Mouse (Mus musculus): ENCODE measurements around the gene Timmdc1. TPM values are rescaled to one million over a fixed set of nuclear protein-coding genes. Genes with fewer than 3 reads are reported as not detected.

Timmdc1 gene
- polyA plus RNA-seq, 1 experiment from 2014 or later, result 18.5 TPM

DNA sequence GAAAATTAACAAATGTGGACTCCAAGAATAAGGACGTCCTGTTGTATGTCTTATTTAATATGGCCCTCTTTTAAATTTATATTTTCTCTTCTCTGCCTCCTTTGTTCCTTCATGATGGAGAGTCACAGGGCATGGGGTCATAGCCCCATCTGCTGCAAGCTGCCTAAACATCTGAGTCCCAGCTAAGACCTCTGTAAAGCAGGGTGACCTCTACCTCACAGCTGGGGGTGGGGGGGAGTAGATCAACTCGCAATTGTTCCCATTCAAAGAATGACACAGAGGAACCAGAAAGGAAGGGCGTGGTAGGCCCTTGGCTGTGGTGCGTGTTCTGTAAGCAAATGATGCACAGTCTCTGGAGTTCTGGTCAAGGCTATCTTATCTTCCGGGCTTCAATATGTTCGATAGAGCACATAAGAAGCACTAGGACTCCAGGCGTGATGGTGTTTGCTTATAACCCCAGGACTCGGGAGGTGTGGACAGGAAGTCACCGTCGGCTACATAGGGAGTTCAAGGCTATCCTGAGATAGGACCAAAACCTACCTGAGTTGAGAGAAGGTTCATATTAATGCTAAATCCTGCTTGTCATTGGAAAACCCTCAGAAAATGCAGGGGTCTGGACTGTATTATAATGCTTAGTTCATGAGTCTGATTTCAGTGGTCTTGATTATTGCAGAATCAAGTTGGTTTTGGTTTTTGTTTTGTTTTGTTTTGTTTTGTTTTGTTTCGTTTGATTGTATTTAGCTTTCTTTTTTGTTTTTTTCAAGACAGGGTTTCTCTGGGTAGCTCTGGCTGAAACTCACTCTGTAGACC, 50.6 kb downstream of the Timmdc1 start:
- Histone ChIP-seq H3K27me3 (replicated peaks; ENCODE audit: control insufficient read depth, insufficient read depth, low read length) (no peaks in the 10 kb centered on the region), H3K4me3 (ENCODE audit: low read depth, low read length) (no peak overlapping the region), H3K4me1 (ENCODE audit: control insufficient read depth, insufficient read depth, low read length) (peaks cover 6% of the 10 kb centered on the region; the same call in 1 of the 2 replicates), H3K9me3 (ENCODE audit: control insufficient read depth, low read length) (no peaks in the 10 kb centered on the region), H3K9ac (ENCODE audit: low read depth, low read length) (no peak overlapping the region), H3K27ac (replicated peaks; ENCODE audit: low read depth, low read length) (no peak overlapping the region), H3K36me3 (ENCODE audit: control insufficient read depth, insufficient read depth, low read length) (no peaks in the 10 kb centered on the region), H3K4me2 (ENCODE audit: low read depth, low read length) (no peak overlapping the region)
- 83% methylated on average over 11 of the region's 11 CpGs for WGBS
- DNase-seq (ENCODE audit: low spot score) (no peak), ATAC-seq (ENCODE audit: low read depth) (no peak)

- H3K4me1 ChIP-seq (ENCODE audit: control insufficient read depth, insufficient read depth, low read length), result no peaks in the 10 kb centered on the region
- 64% methylated on average over 8 of the region's 8 CpGs for WGBS
- H3K4me2 ChIP-seq (ENCODE audit: low read depth, low read length), result no peak overlapping the region
- DNase-seq (ENCODE audit: low spot score) (no peak), ATAC-seq (ENCODE audit: low read depth) (no peak)
- H3K27ac ChIP-seq (replicated peaks; ENCODE audit: low read depth, low read length), result no peak overlapping the region
- no peaks in the 10 kb centered on the region for H3K27me3 ChIP-seq (replicated peaks; ENCODE audit: control insufficient read depth, insufficient read depth, low read length)
- no peak overlapping the region for H3K4me3 ChIP-seq (ENCODE audit: low read depth, low read length)
- no peak overlapping the region for H3K9ac ChIP-seq (ENCODE audit: low read depth, low read length)
- H3K9me3 ChIP-seq (ENCODE audit: control insufficient read depth, low read length), result no peaks in the 10 kb centered on the region
- no peaks in the 10 kb centered on the region for H3K36me3 ChIP-seq (ENCODE audit: control insufficient read depth, insufficient read depth, low read length)
These were observed 53.0 kb downstream of the Timmdc1 start for GRCm38 (mm10) chr16:38469437-38469836.

DNA sequence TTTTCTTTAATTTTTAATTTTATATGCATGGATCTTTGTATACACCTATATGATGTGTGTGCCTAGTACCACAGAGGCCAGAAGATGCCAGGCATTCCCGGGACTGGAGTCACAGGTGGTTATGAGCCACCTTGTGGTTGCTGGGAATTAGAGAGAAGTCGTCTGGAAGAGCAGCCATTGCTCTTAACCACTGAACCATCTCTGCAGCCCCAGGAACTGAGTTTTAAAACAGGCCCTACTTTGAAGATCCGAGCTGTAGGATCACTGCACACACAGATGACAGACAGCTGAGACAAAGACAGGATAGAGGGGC, 53.8 kb downstream of the Timmdc1 start:
- Histone ChIP-seq H3K9me3 (ENCODE audit: control insufficient read depth, low read length) (no peaks in the 10 kb centered on the region), H3K4me3 (ENCODE audit: low read depth, low read length) (no peak overlapping the region), H3K9ac (ENCODE audit: low read depth, low read length) (no peak overlapping the region), H3K4me1 (ENCODE audit: control insufficient read depth, insufficient read depth, low read length) (no peaks in the 10 kb centered on the region), H3K36me3 (ENCODE audit: control insufficient read depth, insufficient read depth, low read length) (no peaks in the 10 kb centered on the region), H3K27ac (replicated peaks; ENCODE audit: low read depth, low read length) (no peak overlapping the region), H3K4me2 (ENCODE audit: low read depth, low read length) (no peak overlapping the region), H3K27me3 (replicated peaks; ENCODE audit: control insufficient read depth, insufficient read depth, low read length) (no peaks in the 10 kb centered on the region)
- ATAC-seq (ENCODE audit: low read depth), result no peak
- WGBS, result 38% methylated on average over 3 of the region's 3 CpGs
- DNase-seq (ENCODE audit: low spot score), result no peak

DNA sequence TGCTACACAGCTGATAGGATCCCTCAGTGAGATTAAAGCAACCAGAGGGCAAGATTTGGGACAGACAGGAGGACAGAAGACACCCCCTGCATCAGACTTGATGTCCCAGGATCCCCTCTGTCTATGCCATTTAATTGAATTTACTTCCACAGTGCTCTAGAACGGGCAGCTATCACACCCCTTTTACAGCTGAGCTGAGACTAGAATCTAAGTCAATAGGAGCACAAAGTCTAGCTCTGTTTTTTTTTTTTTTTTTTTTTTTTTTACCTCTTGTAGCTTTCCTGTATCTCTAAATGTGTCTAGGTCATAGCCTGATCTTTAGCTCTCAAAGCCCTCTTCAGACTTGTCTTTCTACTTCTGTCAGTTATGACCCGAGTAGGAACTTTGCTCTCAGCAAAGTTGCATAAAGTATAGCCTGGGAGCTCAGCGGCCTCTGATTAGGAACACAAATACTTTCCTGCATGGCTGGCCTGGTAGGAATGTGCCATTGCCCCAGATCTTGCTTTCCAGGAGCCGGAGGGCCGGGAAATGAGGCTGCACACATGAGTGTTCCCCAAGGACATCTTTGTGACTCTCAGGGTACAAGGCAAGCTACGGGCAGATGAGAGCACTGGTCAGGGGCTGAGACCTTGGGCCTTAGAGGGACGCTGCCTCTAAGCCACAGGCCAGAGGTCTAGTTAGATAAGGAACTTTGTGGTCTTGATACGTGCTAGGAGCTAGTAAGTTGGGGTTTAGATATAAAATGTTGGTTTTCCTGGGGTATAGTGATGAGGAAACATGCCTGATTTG, 54.4 kb downstream of the Timmdc1 start:
- Histone ChIP-seq H3K9me3 (ENCODE audit: control insufficient read depth, low read length) (no peaks in the 10 kb centered on the region), H3K27me3 (replicated peaks; ENCODE audit: control insufficient read depth, insufficient read depth, low read length) (no peaks in the 10 kb centered on the region), H3K4me1 (ENCODE audit: control insufficient read depth, insufficient read depth, low read length) (no peaks in the 10 kb centered on the region), H3K4me3 (ENCODE audit: low read depth, low read length) (no peak overlapping the region), H3K27ac (replicated peaks; ENCODE audit: low read depth, low read length) (no peak overlapping the region), H3K4me2 (ENCODE audit: low read depth, low read length) (no peak overlapping the region), H3K9ac (ENCODE audit: low read depth, low read length) (no peak overlapping the region), H3K36me3 (ENCODE audit: control insufficient read depth, insufficient read depth, low read length) (no peaks in the 10 kb centered on the region)
- ATAC-seq (ENCODE audit: low read depth) (no peak), DNase-seq (ENCODE audit: low spot score) (no peak)
- WGBS, result 74% methylated on average over 8 of the region's 8 CpGs

DNA sequence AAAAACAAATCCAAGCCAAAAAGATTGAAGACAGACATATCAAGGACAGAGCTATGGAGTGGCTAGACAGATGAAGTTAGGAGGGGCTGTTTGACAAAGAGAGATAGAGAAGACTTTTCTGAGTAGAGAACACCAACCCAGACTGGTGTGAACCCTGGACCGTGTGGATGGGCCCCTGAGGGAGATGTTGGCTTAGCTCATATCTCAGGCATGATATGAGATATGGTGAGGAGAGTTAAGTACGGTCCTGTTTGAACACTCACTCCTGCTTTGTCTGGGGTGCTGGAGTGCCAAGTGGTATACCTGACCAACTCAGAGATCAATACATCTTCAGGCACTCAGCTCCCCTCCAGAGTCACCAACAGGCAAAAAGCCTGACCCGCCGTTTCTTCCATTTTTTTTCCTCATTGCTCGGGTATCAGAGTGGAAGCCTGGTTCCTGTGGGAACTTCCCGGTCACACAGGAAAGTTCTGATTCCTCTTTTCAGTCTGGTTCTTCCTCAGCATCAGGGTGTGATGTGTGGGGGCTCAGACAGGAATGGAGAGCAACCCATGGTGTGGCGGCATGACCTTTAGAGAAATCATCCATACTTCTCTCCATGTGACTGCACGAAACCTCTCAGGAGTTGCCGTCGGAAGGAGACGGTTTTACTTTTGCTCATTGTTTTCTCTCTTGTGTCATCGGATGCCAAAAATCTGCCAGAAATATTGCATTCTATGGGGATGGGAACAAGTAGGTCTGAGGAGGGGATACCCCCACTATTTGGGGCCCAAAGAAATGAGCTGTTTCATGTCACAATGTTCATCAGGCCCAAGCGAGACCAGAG, 55.2 kb downstream of the Timmdc1 start:
- ATAC-seq (ENCODE audit: low read depth), result no peak
- WGBS, result 83% methylated on average over 13 of the region's 13 CpGs

GRCm38 (mm10) chr16:38466089-38466488, 56.4 kb downstream of the Timmdc1 start:
- no peak for DNase-seq (ENCODE audit: low spot score)
- H3K27me3 ChIP-seq (replicated peaks; ENCODE audit: control insufficient read depth, insufficient read depth, low read length), result no peaks in the 10 kb centered on the region
- H3K9me3 ChIP-seq (ENCODE audit: control insufficient read depth, low read length), result no peaks in the 10 kb centered on the region
- H3K36me3 ChIP-seq (ENCODE audit: control insufficient read depth, insufficient read depth, low read length), result no peaks in the 10 kb centered on the region
- no peaks in the 10 kb centered on the region for H3K4me1 ChIP-seq (ENCODE audit: control insufficient read depth, insufficient read depth, low read length)
- no peak overlapping the region for H3K9ac ChIP-seq (ENCODE audit: low read depth, low read length)
- no peak overlapping the region for H3K27ac ChIP-seq (replicated peaks; ENCODE audit: low read depth, low read length)
- 81% methylated on average over 4 of the region's 4 CpGs for WGBS
- ATAC-seq (ENCODE audit: low read depth), result no peak
- H3K4me3 ChIP-seq (ENCODE audit: low read depth, low read length), result no peak overlapping the region
- no peak overlapping the region for H3K4me2 ChIP-seq (ENCODE audit: low read depth, low read length)

More for the DNA sequence above, 55.2 kb downstream of the Timmdc1 start:
- Histone ChIP-seq H3K4me3 (ENCODE audit: low read depth, low read length) (no peak overlapping the region), H3K4me1 (ENCODE audit: control insufficient read depth, insufficient read depth, low read length) (no peaks in the 10 kb centered on the region), H3K36me3 (ENCODE audit: control insufficient read depth, insufficient read depth, low read length) (no peaks in the 10 kb centered on the region), H3K27me3 (replicated peaks; ENCODE audit: control insufficient read depth, insufficient read depth, low read length) (no peaks in the 10 kb centered on the region), H3K4me2 (ENCODE audit: low read depth, low read length) (no peak overlapping the region), H3K9me3 (ENCODE audit: control insufficient read depth, low read length) (no peaks in the 10 kb centered on the region), H3K27ac (replicated peaks; ENCODE audit: low read depth, low read length) (no peak overlapping the region), H3K9ac (ENCODE audit: low read depth, low read length) (no peak overlapping the region)
- DNase-seq (ENCODE audit: low spot score), result no peak

DNA sequence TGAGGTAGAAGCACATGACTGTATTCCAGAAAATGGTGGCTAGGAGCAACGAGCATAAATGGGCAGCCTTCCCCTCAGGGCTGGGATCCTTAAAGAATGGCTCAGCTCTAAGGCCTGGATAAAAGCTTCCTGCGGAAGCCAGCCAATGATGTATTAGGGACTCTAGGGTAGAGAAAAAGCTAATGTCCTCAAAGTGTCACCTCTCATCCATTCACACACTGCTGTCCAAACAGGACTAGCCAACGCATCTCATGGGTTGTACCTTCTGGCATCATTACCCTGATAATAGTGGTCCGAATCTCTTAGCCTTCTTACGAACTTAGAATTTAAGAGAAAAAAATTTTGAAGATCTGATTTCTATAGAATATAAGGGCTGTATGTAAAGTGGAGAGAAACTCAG, 59.2 kb downstream of the Timmdc1 start:
- DNase-seq (ENCODE audit: low spot score), result no peak
- no peaks in the 10 kb centered on the region for H3K4me1 ChIP-seq (ENCODE audit: control insufficient read depth, insufficient read depth, low read length)
- no peak overlapping the region for H3K27ac ChIP-seq (replicated peaks; ENCODE audit: low read depth, low read length)
- no peak overlapping the region for H3K4me3 ChIP-seq (ENCODE audit: low read depth, low read length)
- 86% methylated on average over 5 of the region's 5 CpGs for WGBS
- no peaks in the 10 kb centered on the region for H3K9me3 ChIP-seq (ENCODE audit: control insufficient read depth, low read length)
- no peaks in the 10 kb centered on the region for H3K36me3 ChIP-seq (ENCODE audit: control insufficient read depth, insufficient read depth, low read length)
- no peak for ATAC-seq (ENCODE audit: low read depth)
- H3K4me2 ChIP-seq (ENCODE audit: low read depth, low read length), result no peak overlapping the region
- no peak overlapping the region for H3K9ac ChIP-seq (ENCODE audit: low read depth, low read length)
- no peaks in the 10 kb centered on the region for H3K27me3 ChIP-seq (replicated peaks; ENCODE audit: control insufficient read depth, insufficient read depth, low read length)

GRCm38 (mm10) chr16:38462161-38462560, 60.3 kb downstream of the Timmdc1 start:
- no peak for DNase-seq (ENCODE audit: low spot score)
- H3K36me3 ChIP-seq (ENCODE audit: control insufficient read depth, insufficient read depth, low read length), result no peaks in the 10 kb centered on the region
- WGBS, result 84% methylated on average over 7 of the region's 7 CpGs
- no peaks in the 10 kb centered on the region for H3K9me3 ChIP-seq (ENCODE audit: control insufficient read depth, low read length)
- no peak for ATAC-seq (ENCODE audit: low read depth)
- H3K4me1 ChIP-seq (ENCODE audit: control insufficient read depth, insufficient read depth, low read length), result no peaks in the 10 kb centered on the region
- no peak overlapping the region for H3K4me3 ChIP-seq (ENCODE audit: low read depth, low read length)
- no peak overlapping the region for H3K9ac ChIP-seq (ENCODE audit: low read depth, low read length)
- H3K27ac ChIP-seq (replicated peaks; ENCODE audit: low read depth, low read length), result no peak overlapping the region
- no peak overlapping the region for H3K4me2 ChIP-seq (ENCODE audit: low read depth, low read length)
- H3K27me3 ChIP-seq (replicated peaks; ENCODE audit: control insufficient read depth, insufficient read depth, low read length), result no peaks in the 10 kb centered on the region
